Mouse (Mus musculus): ENCODE results near the gene Rnaseh2b.

DNA sequence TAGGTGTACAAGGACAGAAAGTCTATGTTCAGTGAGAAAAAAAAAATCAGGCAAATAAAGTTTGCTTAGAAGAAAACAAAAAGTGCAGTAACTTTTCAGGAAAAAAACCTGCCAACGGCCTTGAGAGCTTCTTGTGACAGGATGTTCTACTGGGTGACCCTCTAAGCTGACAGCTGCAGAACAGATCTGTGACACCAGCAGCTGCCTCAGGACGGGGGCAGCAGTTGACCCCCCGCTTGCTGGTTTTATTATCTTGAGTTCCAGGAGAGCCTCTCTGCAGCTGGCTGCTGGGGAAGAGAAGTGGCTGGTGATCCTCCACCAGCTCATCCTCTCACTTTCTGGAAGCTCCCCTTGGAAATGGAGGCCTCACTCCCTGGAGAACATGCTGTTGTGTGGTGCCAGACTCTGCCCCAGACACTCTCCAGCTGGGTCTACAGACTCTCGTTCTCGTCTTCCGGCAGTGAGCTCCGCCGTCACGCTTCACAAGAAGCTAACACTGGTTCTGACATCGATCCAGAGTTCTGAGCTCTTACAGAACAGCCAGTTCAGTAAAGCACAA lies 33.3 kb upstream of the Rnaseh2b start:
- TF ChIP-seq CTCF (IDR thresholded peaks at IDR 0.05; ENCODE audit: low read depth) = no peak
- no peak for TF ChIP-seq EP300 (IDR thresholded peaks at IDR 0.05; ENCODE audit: low read depth)

Data from liver, embryonic 14.5 days (tissue).